Mouse (Mus musculus): ENCODE data around the gene Xlr5c.
"Not testable (repeated sequence)": the region's sequence is repeated elsewhere in the genome, so short reads cannot be mapped to it uniquely, and the experiment has no call there.

The Xlr5c gene

DNA sequence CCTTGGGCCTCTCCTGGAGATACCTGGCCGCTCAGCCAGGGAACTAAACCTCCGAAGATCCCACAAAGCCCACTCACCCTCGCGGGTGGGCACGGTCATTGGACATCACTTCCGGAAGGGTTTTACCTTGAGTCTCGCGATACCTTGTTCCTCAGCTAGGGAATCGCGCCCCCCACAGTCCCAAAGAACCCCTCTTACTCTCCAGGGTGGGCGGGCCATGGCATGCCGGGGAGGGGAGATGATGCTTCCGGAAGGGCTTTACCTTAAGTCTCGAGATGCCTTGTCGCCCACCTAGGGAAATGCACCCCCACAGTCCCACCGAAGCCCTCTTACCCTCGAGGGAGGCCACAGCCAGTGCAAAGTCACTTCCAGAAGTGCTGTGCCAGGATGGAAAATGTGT lies at the start of gene Xlr5c, which contains the start of gene Xlr5a:
Gene Xlr5c, minus strand, starts transcription at position 101 of the 400 bp plus-strand sequence.
Gene Xlr5a, minus strand, starts transcription at position 101 of the 400 bp plus-strand sequence.
- DNase-seq (ENCODE audit: extremely low spot score) = not testable (repeated sequence)

- peak; percentile 77 for DNase-seq (ENCODE audit: extremely low spot score)
Measured at GRCm38 (mm10) chrX:73342483-73342895, 49.7 kb upstream of the Xlr5c start, which contains the start of gene Zfp275. Zfp275 (plus strand) TSS chrX:73342621.

DNA sequence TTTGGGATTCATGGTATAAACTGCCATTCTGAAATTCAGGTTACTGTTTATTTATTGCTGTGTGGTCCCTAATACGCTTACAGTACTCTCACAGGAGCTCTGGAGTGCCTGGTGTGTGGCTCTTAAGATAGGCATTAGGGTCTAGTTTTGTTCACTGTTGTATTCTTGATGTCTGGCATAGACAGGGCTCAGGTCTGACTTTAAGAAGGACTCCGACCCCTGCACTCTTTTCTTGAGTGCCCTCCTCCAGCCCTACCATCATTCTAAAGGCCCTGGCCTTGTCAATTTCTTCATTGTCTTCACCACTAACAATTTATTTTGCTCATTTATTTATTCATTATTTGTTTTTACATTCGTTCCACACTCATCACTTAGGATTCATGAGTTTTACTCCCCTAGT lies 49.3 kb upstream of the Xlr5c start:
- DNase-seq (ENCODE audit: extremely low spot score) = no peak

DNA sequence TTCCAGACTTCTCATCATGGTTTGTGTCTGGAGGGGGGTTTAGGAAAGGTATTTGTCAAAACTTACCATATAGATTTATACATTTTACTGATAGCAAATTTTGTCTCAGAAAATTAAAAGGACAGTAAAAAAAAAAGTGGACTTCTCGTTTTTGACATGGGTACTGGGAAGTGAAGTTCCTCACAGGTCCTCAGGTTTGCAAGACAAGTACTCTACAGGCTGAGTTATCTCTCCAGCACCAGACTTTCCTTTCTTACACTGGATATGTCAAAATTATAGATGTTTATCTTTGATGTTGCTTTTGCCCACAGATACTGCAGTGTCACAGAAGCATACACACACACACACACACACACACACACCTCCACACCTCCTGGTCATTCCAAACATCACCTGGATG lies 48.7 kb upstream of the Xlr5c start:
- DNase-seq (ENCODE audit: extremely low spot score) = no peak

- DNase-seq (ENCODE audit: extremely low spot score) = no peak
Measured at GRCm38 (mm10) chrX:73336740-73337139, 44.0 kb upstream of the Xlr5c start, which contains the start of gene Gm45015. Gm45015 (minus strand) TSS chrX:73336840.

- no peak for DNase-seq (ENCODE audit: extremely low spot score)
Measured at GRCm38 (mm10) chrX:73333548-73333947, 40.8 kb upstream of the Xlr5c start.

- DNase-seq (ENCODE audit: extremely low spot score) = no peak
Measured at GRCm38 (mm10) chrX:73327215-73327614, 34.4 kb upstream of the Xlr5c start.

DNA sequence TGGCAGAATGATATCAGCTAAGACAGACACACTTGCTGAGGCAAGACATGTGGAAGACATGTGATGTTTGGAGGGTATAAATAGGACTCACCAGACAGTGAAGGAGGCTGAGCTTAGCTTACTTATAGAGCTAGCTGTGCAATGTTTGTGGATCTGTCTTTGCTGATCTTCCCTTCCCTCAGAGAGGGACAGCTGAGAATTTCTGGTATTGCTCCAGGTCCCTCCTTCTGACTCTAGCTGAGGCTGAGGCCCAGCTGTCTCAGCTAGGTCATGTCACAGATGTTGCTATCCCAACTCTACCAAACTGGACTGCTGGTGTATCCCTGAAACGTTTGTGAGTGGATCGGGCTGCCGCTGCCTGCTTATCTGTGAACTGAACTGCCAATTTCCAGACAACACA lies 28.3 kb upstream of the Xlr5c start:
- DNase-seq (ENCODE audit: extremely low spot score) = no peak

- DNase-seq (ENCODE audit: extremely low spot score) = peak; percentile 1
Measured at GRCm38 (mm10) chrX:73312522-73312921, 19.7 kb upstream of the Xlr5c start.

DNA sequence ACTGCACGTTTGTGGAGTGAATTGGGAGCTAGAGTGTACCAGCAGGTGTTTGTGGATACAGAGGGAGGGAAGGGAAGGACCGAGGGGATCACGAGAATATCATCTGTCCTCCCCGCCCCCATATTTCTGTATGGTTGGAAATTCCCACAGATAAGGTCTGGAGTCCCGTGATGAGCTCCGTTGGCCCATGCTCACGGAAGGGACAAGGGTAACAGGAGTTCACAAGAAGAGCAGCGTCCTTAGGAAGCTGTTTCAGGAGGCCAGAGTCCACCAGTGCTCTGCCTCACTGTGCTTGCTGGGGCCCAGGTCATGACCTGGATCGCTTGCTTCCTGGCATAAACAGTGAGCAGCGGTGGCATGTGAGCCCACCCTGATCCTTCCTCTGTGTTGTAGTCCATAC lies 3.0 kb upstream of the Xlr5c start:
- not testable (repeated sequence) for DNase-seq (ENCODE audit: extremely low spot score)

DNA sequence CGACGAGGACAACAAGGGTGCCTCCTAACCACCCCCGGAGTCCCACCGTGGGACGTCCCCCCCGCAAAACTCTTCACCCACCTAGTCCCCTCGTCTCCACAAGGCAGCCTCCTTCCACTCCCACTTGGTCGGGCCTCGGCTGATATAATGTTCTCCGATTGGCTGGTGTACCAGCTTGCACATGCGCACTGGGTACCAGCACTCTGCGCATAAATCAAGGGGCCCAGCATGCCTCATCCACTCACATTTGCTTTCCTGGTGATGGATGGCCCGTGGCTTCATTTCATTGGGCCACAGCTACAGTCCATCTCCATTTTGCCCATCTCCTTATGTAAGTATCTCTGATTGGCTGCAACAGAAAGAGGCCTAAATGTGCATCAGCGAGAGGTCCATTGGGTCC lies 27.5 kb downstream of the Xlr5c start, which contains the start of gene Xlr3c:
Gene Xlr3c, minus strand, starts transcription at position 121 of the 400 bp plus-strand sequence.
- not testable (repeated sequence) for DNase-seq (ENCODE audit: extremely low spot score)

- not testable (repeated sequence) for DNase-seq (ENCODE audit: extremely low spot score)
Measured at GRCm38 (mm10) chrX:73262428-73262827, 30.3 kb downstream of the Xlr5c start.

- not testable (repeated sequence) for DNase-seq (ENCODE audit: extremely low spot score)
Measured at GRCm38 (mm10) chrX:73242821-73243325, 49.9 kb downstream of the Xlr5c start, which contains the start of gene Xlr4c. Xlr4c (minus strand) TSS chrX:73243130.

Data from embryo, embryonic 9.5 days (tissue).